Mouse (Mus musculus) ES-Bruce4 (cell line): ENCODE results near the gene Olfr114. TPM values are rescaled to one million over a fixed set of nuclear protein-coding genes. Genes with fewer than 3 reads are reported as not detected.

ENCODE experiments used
- H3K27ac ChIP-seq: 2 replicates; pipeline ENCODE4 v1.5.1; 2012; ENCODE audit warnings: low read length, inconsistent platforms; ENCODE audit not compliant: insufficient read depth
- H3K27me3 ChIP-seq: 2 replicates; pipeline ENCODE4 v1.6.1; 2012; ENCODE audit warnings: mild to moderate bottlenecking, low read length, inconsistent platforms; ENCODE audit not compliant: control insufficient read depth, poor library complexity, insufficient read depth, severe bottlenecking
- H3K36me3 ChIP-seq: 2 replicates; pipeline ENCODE4 v1.6.1; 2012; ENCODE audit warnings: inconsistent platforms, mild to moderate bottlenecking, low read length, moderate library complexity; ENCODE audit not compliant: control insufficient read depth, poor library complexity, insufficient read depth, severe bottlenecking
- H3K4me1 ChIP-seq: one replicate; pipeline ENCODE4 v1.8.1; 2011; ENCODE audit warnings: low read length; ENCODE audit not compliant: control insufficient read depth, insufficient read depth
- H3K4me3 ChIP-seq: 2 replicates; pipeline ENCODE4 v1.5.1; 2011; ENCODE audit warnings: low read depth, mild to moderate bottlenecking, low read length
- H3K9ac ChIP-seq: 2 replicates; pipeline ENCODE4 v1.6.1; 2012; ENCODE audit warnings: low read depth, mild to moderate bottlenecking, inconsistent platforms; ENCODE audit not compliant: poor library complexity, severe bottlenecking
- H3K9me3 ChIP-seq: replicated peaks from 2 replicates; pipeline ENCODE4 v1.6.1; 2012; ENCODE audit warnings: mild to moderate bottlenecking, low read length, inconsistent platforms; ENCODE audit not compliant: control insufficient read depth, poor library complexity, insufficient read depth, severe bottlenecking
- CTCF ChIP-seq: IDR thresholded peaks from one replicate; pipeline ENCODE4 v1.8.1; 2011; ENCODE audit warnings: low read depth, low read length
- EP300 ChIP-seq: IDR thresholded peaks from 2 replicates; pipeline ENCODE4 v1.6.1; 2011; ENCODE audit warnings: low read depth, low read length; ENCODE audit not compliant: insufficient read depth
- POLR2A ChIP-seq: IDR thresholded peaks from one replicate; pipeline ENCODE4 v1.8.1; 2011; ENCODE audit warnings: low read length; ENCODE audit not compliant: insufficient read depth
- polyA plus RNA-seq: library from polyadenylated mRNA; stranded (reverse); fragments of >200 nt; gene quantifications from 2 replicates; pipeline ENCODE4 v1.2.4, GENCODE M21; 2011; ENCODE audit warnings: low read depth; ENCODE audit not compliant: missing spikeins, insufficient read depth, insufficient read length

The Olfr114 gene
- polyA plus RNA-seq: not detected in 2 replicates

DNA sequence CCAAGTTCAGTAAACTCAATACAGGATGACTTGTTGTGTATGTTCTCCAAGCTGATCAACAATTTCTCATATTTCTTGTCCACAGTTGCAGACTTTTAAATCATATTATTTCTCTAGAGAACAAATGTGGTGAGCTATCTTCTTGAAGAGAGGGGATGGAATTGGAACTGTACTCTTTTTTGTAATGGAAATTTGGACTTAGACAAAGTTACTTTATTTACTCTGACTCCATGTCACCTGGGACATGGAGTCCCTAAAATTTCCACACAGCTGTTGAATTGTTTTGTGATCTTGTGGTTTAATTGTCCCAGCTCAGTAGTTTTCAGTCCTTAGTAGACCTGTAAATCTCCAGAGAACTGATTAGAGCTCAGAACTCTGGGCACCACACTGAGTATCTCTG, at the start of gene Olfr114:
Gene Olfr114 (minus strand): TSS at position 101 of the 400 bp plus-strand sequence.
- H3K4me1 ChIP-seq: no peaks in the 10 kb centered on the region
- no peak within 1 kb of the TSS for H3K27ac ChIP-seq
- no peak within 1 kb of the TSS for H3K4me3 ChIP-seq
- no peaks in the 10 kb centered on the region for H3K27me3 ChIP-seq
- no peak within 1 kb of the TSS for H3K9ac ChIP-seq
- H3K9me3 ChIP-seq: no peaks in the 10 kb centered on the region
- no peaks in the 10 kb centered on the region for H3K36me3 ChIP-seq
- TF ChIP-seq CTCF (no peak), EP300 (no peak), POLR2A (no peak)

DNA sequence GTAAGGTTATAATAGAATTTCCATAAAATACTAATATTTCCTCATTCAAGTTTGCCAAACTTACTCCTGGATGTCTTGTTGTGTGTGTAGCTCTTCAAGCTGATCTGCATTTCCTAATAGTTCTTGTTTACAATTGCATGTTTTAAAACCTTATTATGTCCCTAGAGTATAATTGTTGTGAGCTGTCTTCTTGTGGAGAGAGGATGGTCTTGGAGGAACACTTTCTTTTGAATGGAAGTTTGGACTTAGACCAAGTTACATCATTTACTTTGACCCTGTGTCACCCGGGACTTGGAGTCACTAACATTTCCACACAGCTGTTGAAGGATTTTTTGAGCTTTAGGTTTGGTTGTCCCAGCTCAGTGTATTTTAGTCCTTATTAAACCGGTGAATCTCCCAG, 34.5 kb upstream of the Olfr114 start, which contains the start of the genes Olfr115 and Olfr116:
Gene Olfr115 (minus strand): TSS at position 101 of the 400 bp plus-strand sequence.
Gene Olfr116 (minus strand): TSS at position 191 of the 400 bp plus-strand sequence.
- TF ChIP-seq POLR2A (no peak), CTCF (no peak), EP300 (no peak)
- Histone ChIP-seq H3K4me1 (no peaks in the 10 kb centered on the region), H3K27me3 (no peaks in the 10 kb centered on the region), H3K27ac (no peak within 1 kb of the TSS), H3K9me3 (peaks cover 7% of the 10 kb centered on the region), H3K9ac (no peak within 1 kb of the TSS), H3K36me3 (no peaks in the 10 kb centered on the region), H3K4me3 (no peak within 1 kb of the TSS)

- H3K9ac ChIP-seq: no peak within 1 kb of the TSS
- no peak for TF ChIP-seq CTCF
- no peaks in the 10 kb centered on the region for H3K36me3 ChIP-seq
- peaks cover 8% of the 10 kb centered on the region for H3K9me3 ChIP-seq
- H3K27ac ChIP-seq: no peak within 1 kb of the TSS
- H3K4me3 ChIP-seq: no peak within 1 kb of the TSS
- H3K4me1 ChIP-seq: no peaks in the 10 kb centered on the region
- H3K27me3 ChIP-seq: no peaks in the 10 kb centered on the region
Observed at GRCm38 (mm10) chr17:37577563-37577962, 15.0 kb downstream of the Olfr114 start, which contains the start of gene Olfr113. Gene Olfr113 (minus strand): TSS chr17:37577663.

DNA sequence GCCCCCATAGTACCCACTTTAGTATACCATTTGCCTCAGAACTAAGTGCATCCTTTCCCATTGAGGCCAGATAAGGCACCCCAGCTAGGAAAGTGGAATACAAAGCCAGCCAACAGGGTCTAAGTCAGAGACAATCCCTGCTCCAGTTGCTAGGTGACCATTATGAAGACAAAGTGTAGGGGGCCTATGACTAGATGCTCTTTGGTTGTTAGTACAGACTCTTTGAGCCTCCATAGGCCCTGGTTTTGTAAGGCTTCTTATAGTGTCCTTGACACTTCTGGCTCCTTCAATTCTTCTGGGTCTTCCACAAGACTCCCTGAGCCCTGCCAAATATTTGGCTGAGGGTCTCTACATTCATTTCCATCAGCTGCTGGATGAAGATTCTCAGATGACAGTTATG, 23.2 kb downstream of the Olfr114 start, which contains the start of gene Olfr112:
Gene Olfr112 (minus strand): TSS at position 101 of the 400 bp plus-strand sequence.
- Histone ChIP-seq H3K36me3 (no peaks in the 10 kb centered on the region), H3K9ac (no peak within 1 kb of the TSS), H3K4me1 (no peaks in the 10 kb centered on the region), H3K27ac (no peak within 1 kb of the TSS), H3K4me3 (no peak within 1 kb of the TSS), H3K27me3 (no peaks in the 10 kb centered on the region), H3K9me3 (peaks cover 8% of the 10 kb centered on the region)
- TF ChIP-seq EP300: no peak
- TF ChIP-seq POLR2A: no peak
- TF ChIP-seq CTCF: no peak

- TF ChIP-seq EP300 (no peak), POLR2A (no peak), CTCF (no peak)
- Histone ChIP-seq H3K4me3 (no peak overlapping the region), H3K36me3 (no peaks in the 10 kb centered on the region), H3K27ac (no peak overlapping the region), H3K9ac (no peak overlapping the region), H3K9me3 (peaks cover 2% of the 10 kb centered on the region; the same call in 1 of the 2 replicates), H3K27me3 (no peaks in the 10 kb centered on the region), H3K4me1 (no peaks in the 10 kb centered on the region)
Observed at GRCm38 (mm10) chr17:37558913-37559615, 33.5 kb downstream of the Olfr114 start.

DNA sequence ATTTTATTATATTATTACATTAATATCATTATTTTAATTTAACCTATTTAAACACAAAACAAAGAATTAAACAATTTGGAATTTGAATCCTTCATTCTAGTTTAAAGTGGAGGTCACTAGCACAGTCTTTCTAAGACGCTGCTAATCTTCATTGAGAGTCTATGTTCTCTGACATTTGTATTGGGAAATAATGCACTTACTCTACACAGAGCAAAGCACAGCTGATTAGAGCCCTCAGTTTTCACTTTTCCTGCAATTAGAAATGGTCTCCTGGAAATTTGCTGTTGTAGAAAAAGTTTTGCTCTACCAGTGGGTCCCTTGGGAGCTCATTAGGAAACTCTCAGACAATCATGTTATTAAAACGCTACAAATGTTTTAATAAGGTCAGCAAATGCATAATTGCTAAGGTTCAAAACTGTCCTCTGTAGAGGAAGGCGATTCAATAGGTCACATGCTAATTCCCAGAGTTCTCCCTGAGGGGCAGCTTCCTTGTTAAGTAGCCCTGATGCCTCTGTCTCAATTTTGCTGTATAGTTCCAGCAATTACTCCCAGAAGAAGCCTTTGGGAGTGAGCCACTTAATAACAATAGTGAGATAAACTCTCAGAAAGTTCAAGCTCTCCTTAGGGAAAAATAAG, 48.6 kb downstream of the Olfr114 start:
- Histone ChIP-seq H3K4me1 (no peaks in the 10 kb centered on the region), H3K9me3 (no peaks in the 10 kb centered on the region), H3K27me3 (no peaks in the 10 kb centered on the region), H3K9ac (no peak overlapping the region), H3K27ac (no peak overlapping the region), H3K4me3 (no peak overlapping the region), H3K36me3 (no peaks in the 10 kb centered on the region)
- TF ChIP-seq CTCF: no peak
- TF ChIP-seq EP300: no peak
- TF ChIP-seq POLR2A: no peak
